Mouse (Mus musculus): ENCODE data around the gene Pcp2. TPM values are rescaled to one million over a fixed set of nuclear protein-coding genes. Genes with fewer than 3 reads are reported as not detected.
"Not testable (repeated sequence)": the region's sequence is repeated elsewhere in the genome, so short reads cannot be mapped to it uniquely, and the experiment has no call there.

The Pcp2 gene
- polyA plus RNA-seq, 1 experiment from 2014 or later = 0.17 TPM

GRCm38 (mm10) chr8:3586993-3587390, 38.4 kb downstream of the Pcp2 start, which contains the start of gene Camsap3:
Gene Camsap3 (plus strand): TSS chr8:3587293.
- Histone ChIP-seq H3K4me1 (ENCODE audit: control insufficient read depth, insufficient read depth, low read length) (peaks cover 2% of the 10 kb centered on the region; the same call in 1 of the 2 replicates), H3K4me3 (ENCODE audit: low read length) (peak within 1 kb of the TSS; percentile 63), H3K9me3 (replicated peaks; ENCODE audit: control insufficient read depth, low read length) (no peaks in the 10 kb centered on the region), H3K4me2 (ENCODE audit: low read depth, low read length) (peak within 1 kb of the TSS; percentile 90), H3K27ac (ENCODE audit: low read length) (no peak within 1 kb of the TSS), H3K36me3 (ENCODE audit: control insufficient read depth, insufficient read depth) (no peaks in the 10 kb centered on the region), H3K9ac (ENCODE audit: low read length) (peak within 1 kb of the TSS; percentile 70), H3K27me3 (ENCODE audit: control insufficient read depth, insufficient read depth, low read length) (peaks cover 6% of the 10 kb centered on the region; the same call in 1 of the 2 replicates)
- 7% methylated on average over 7 of the region's 7 CpGs for WGBS
- ATAC-seq (replicated peaks; ENCODE audit: extremely low read depth, insufficient read depth, low FRiP score) = 0 out of 2 replicates have a peak, but pooled peaks have one; percentile 5

DNA sequence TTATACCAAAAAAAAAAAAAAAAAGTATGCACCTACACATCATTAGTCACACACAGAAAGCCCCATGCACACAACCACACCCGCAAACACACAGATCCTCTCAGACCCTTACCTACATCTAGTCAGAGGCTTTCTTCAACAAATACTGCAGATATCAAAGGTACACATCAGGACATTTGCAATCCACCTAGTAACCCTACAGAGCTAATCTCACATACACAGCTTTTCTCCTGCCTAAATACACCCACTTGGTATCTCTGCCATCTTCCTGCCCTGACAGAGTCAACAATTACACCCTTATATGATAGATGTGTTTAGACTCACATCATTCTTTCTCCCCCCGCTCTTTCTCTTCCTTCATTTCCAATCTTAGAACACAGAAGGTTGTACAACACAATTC, 38.9 kb downstream of the Pcp2 start:
- H3K9me3 ChIP-seq (replicated peaks; ENCODE audit: control insufficient read depth, low read length) = no peaks in the 10 kb centered on the region
- H3K4me3 ChIP-seq (ENCODE audit: low read length) = no peak overlapping the region
- no peaks in the 10 kb centered on the region for H3K36me3 ChIP-seq (ENCODE audit: control insufficient read depth, insufficient read depth)
- peaks cover 6% of the 10 kb centered on the region; the same call in 1 of the 2 replicates for H3K27me3 ChIP-seq (ENCODE audit: control insufficient read depth, insufficient read depth, low read length)
- H3K27ac ChIP-seq (ENCODE audit: low read length) = no peak overlapping the region
- ATAC-seq (replicated peaks; ENCODE audit: extremely low read depth, insufficient read depth, low FRiP score) = no peak
- peaks cover 2% of the 10 kb centered on the region; the same call in 1 of the 2 replicates for H3K4me1 ChIP-seq (ENCODE audit: control insufficient read depth, insufficient read depth, low read length)
- 85% methylated on average over 2 of the region's 2 CpGs for WGBS
- no peak overlapping the region for H3K4me2 ChIP-seq (ENCODE audit: low read depth, low read length)
- no peak overlapping the region for H3K9ac ChIP-seq (ENCODE audit: low read length)

DNA sequence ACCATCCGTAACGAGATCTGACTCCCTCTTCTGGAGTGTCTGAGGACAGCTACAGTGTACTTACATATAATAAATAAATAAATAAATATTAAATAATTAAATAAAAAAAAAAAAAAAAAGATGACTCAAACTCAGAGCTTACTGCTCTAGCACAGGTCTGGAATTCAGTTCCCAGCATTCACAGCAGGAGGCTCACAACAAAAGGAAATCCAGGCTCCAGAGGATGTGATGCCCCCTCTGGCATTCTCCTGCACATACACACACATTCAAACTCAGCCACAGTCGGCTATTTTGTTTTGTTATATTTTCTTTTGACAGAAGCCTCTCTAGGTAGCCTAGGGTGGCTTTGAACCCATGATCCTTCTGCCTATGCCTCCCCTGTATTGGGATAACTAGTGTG, 43.4 kb downstream of the Pcp2 start:
- H3K9ac ChIP-seq (ENCODE audit: low read length); ATAC-seq (replicated peaks; ENCODE audit: extremely low read depth, insufficient read depth, low FRiP score); H3K4me3 ChIP-seq (ENCODE audit: low read length); H3K27ac ChIP-seq (ENCODE audit: low read length); H3K36me3 ChIP-seq (ENCODE audit: control insufficient read depth, insufficient read depth); H3K9me3 ChIP-seq (replicated peaks; ENCODE audit: control insufficient read depth, low read length); H3K4me2 ChIP-seq (ENCODE audit: low read depth, low read length); H3K27me3 ChIP-seq (ENCODE audit: control insufficient read depth, insufficient read depth, low read length); H3K4me1 ChIP-seq (ENCODE audit: control insufficient read depth, insufficient read depth, low read length): not testable (repeated sequence)
- WGBS = 78% methylated on average over 1 of the region's 3 CpGs

DNA sequence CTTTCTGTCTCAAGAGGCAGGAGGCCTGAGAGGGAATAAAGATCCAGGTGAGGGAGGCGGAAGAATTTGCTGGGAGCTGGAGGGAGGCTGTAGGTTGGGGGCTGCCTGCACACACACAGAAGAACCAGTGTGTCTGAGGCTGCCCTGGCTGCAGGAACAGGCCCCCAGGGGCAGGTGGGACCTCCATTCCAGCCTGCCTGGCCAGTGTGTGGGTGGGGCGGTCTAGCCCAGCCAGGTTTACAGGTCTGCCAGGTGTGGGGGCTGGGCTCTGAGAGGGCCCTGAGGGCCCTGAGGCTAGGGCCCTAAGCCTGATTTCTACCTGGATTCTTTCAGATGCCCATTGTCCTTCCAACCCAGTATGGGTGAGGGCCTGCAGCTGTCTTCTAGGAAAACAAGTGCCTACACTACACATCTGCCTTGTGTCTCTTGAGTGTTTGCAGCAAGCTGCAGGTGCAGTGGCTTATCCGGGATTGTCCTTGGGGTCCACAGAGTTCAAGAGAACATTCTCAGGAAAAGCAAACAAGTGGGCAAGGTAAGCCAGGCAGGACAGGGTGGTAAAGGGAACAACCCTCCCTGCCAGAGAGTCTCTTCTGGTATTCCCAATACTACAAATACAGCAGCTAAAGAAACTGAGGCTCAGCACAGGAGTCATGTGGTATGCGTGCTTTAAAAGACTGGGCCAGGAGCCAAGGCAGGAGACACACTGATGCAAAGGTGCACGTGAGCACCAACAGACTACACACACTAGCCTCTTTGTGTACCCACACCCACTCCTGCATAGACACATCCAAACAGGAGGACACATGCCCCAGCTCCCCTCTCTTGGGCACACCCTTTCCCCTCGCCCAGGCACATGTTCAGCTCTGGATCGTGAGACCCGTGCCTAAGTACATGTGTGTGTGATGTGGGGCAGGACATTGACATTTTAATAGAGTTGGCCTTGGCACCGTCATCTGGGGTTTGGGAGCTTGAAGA, 45.7 kb downstream of the Pcp2 start:
- Histone ChIP-seq H3K9ac (ENCODE audit: low read length) (no peak overlapping the region), H3K4me1 (ENCODE audit: control insufficient read depth, insufficient read depth, low read length) (no peaks in the 10 kb centered on the region), H3K27me3 (ENCODE audit: control insufficient read depth, insufficient read depth, low read length) (no peaks in the 10 kb centered on the region), H3K4me2 (ENCODE audit: low read depth, low read length) (no peak overlapping the region), H3K4me3 (ENCODE audit: low read length) (no peak overlapping the region), H3K27ac (ENCODE audit: low read length) (no peak overlapping the region), H3K36me3 (ENCODE audit: control insufficient read depth, insufficient read depth) (no peaks in the 10 kb centered on the region), H3K9me3 (replicated peaks; ENCODE audit: control insufficient read depth, low read length) (no peaks in the 10 kb centered on the region)
- no peak for ATAC-seq (replicated peaks; ENCODE audit: extremely low read depth, insufficient read depth, low FRiP score)
- 80% methylated on average over 9 of the region's 9 CpGs for WGBS

DNA sequence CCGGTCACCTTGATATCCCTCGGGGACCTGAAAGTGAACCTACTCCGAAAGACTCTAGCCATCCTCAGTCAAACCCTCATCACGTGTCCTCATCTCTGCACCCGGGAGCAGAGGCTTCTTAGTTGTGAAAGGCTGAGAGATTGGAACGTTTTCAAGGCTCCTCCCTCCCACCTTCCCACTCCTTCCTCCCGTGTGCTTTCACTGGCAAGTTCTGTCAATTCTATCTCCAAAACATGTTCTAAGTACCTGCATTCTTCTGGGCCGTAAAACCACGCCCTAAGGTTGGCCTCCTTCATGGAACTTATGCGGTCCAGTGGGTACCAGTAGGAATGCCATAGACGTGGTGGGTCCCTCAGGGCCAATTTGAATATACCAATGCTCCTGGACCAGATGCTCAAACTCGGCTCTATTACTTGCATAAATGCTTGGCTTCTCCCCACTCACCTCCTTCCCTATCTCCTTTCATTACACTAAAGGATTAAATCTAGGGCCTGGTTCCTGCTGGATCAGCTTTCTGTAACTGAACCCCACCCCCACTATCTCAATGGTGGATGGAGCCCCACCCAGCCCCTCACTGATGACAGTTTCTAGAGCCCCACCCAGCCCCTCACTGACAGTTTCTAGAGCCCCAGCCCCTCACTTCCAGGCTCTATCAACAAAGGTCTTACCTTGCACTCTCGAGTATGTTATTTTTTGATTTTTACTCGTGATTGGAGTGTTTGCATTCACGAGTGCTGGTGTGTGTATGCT, 49.0 kb downstream of the Pcp2 start:
- H3K27ac ChIP-seq (ENCODE audit: low read length) = no peak overlapping the region
- ATAC-seq (replicated peaks; ENCODE audit: extremely low read depth, insufficient read depth, low FRiP score) = no peak
- no peaks in the 10 kb centered on the region for H3K27me3 ChIP-seq (ENCODE audit: control insufficient read depth, insufficient read depth, low read length)
- H3K4me2 ChIP-seq (ENCODE audit: low read depth, low read length) = no peak overlapping the region
- no peak overlapping the region for H3K9ac ChIP-seq (ENCODE audit: low read length)
- no peaks in the 10 kb centered on the region for H3K9me3 ChIP-seq (replicated peaks; ENCODE audit: control insufficient read depth, low read length)
- H3K4me1 ChIP-seq (ENCODE audit: control insufficient read depth, insufficient read depth, low read length) = no peaks in the 10 kb centered on the region
- no peak overlapping the region for H3K4me3 ChIP-seq (ENCODE audit: low read length)
- no peaks in the 10 kb centered on the region for H3K36me3 ChIP-seq (ENCODE audit: control insufficient read depth, insufficient read depth)
- WGBS = 62% methylated on average over 15 of the region's 15 CpGs

DNA sequence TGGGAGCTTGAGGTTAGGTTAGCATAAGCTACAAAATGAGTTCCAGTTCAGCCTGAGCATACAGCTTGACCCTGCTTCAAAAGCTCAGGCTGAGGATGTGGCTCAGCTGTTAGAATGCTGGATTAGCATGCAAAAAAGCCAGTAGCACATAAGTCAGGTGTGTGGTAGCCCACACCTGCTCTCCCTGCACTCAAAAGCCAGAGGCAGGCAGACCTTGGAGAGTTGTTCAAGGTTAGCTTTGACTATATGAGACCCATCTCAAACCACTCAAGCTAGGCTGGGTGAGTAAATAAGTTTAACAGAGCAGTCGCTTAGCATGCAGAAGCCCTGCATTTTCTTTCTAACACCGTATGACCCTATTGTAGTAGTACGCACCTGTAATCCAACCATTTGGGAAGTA, 50.8 kb downstream of the Pcp2 start:
- no peaks in the 10 kb centered on the region for H3K9me3 ChIP-seq (replicated peaks; ENCODE audit: control insufficient read depth, low read length)
- no peak overlapping the region for H3K27ac ChIP-seq (ENCODE audit: low read length)
- H3K36me3 ChIP-seq (ENCODE audit: control insufficient read depth, insufficient read depth) = no peaks in the 10 kb centered on the region
- H3K4me3 ChIP-seq (ENCODE audit: low read length) = no peak overlapping the region
- no peak overlapping the region for H3K4me2 ChIP-seq (ENCODE audit: low read depth, low read length)
- H3K27me3 ChIP-seq (ENCODE audit: control insufficient read depth, insufficient read depth, low read length) = no peaks in the 10 kb centered on the region
- 89% methylated on average over 3 of the region's 3 CpGs for WGBS
- H3K9ac ChIP-seq (ENCODE audit: low read length) = no peak overlapping the region
- ATAC-seq (replicated peaks; ENCODE audit: extremely low read depth, insufficient read depth, low FRiP score) = no peak
- H3K4me1 ChIP-seq (ENCODE audit: control insufficient read depth, insufficient read depth, low read length) = no peaks in the 10 kb centered on the region

Other genes with a start within 250 kb of the Pcp2 start
- 6.5 and 6.8 TPM in 2 replicates for gene Arhgef18, start 232.5 kb downstream of the Pcp2 start, polyA plus RNA-seq (2015; fragmentation: Nextera tagmentation; extraction: Ambion mirVana)
- 5.3 and 6.2 TPM in 2 replicates for gene Pex11g, start 157.9 kb downstream of the Pcp2 start, polyA plus RNA-seq (2015; fragmentation: Nextera tagmentation; extraction: Ambion mirVana)
- gene Tex45, start 154.7 kb downstream of the Pcp2 start, polyA plus RNA-seq (2015; fragmentation: Nextera tagmentation; extraction: Ambion mirVana) = not detected in 2 replicates
- gene Zfp358, start 132.4 kb downstream of the Pcp2 start, polyA plus RNA-seq (2015; fragmentation: Nextera tagmentation; extraction: Ambion mirVana) = 30.8 and 31.0 TPM in 2 replicates
- gene Mcoln1, start 125.1 kb downstream of the Pcp2 start, polyA plus RNA-seq (2015; fragmentation: Nextera tagmentation; extraction: Ambion mirVana) = 51.9 and 55.0 TPM in 2 replicates
- 16.3 and 18.1 TPM in 2 replicates for gene Pnpla6, start 110.2 kb downstream of the Pcp2 start, polyA plus RNA-seq (2015; fragmentation: Nextera tagmentation; extraction: Ambion mirVana)
- 4.9 and 5.4 TPM in 2 replicates for gene C330021F23Rik, start 57.6 kb downstream of the Pcp2 start, polyA plus RNA-seq (2015; fragmentation: Nextera tagmentation; extraction: Ambion mirVana)
- gene Camsap3, start 38.3 kb downstream of the Pcp2 start, polyA plus RNA-seq (2015; fragmentation: Nextera tagmentation; extraction: Ambion mirVana) = 2.1 and 2.3 TPM in 2 replicates
- gene Xab2, start 4.2 kb downstream of the Pcp2 start, polyA plus RNA-seq (2015; fragmentation: Nextera tagmentation; extraction: Ambion mirVana) = 35.6 and 36.8 TPM in 2 replicates
- gene Pet100, start 4.0 kb downstream of the Pcp2 start, polyA plus RNA-seq (2015; fragmentation: Nextera tagmentation; extraction: Ambion mirVana) = 65.9 and 79.7 TPM in 2 replicates
- 47.3 and 50.4 TPM in 2 replicates for gene Stxbp2, start 5.4 kb upstream of the Pcp2 start, polyA plus RNA-seq (2015; fragmentation: Nextera tagmentation; extraction: Ambion mirVana)
- not detected in 2 replicates for gene Retn, start 30.2 kb upstream of the Pcp2 start, polyA plus RNA-seq (2015; fragmentation: Nextera tagmentation; extraction: Ambion mirVana)
- 0.55 and 0.58 TPM in 2 replicates for gene Mcemp1, start 40.2 kb upstream of the Pcp2 start, polyA plus RNA-seq (2015; fragmentation: Nextera tagmentation; extraction: Ambion mirVana)
- gene Fcor, start 46.8 kb upstream of the Pcp2 start, polyA plus RNA-seq (2015; fragmentation: Nextera tagmentation; extraction: Ambion mirVana) = 4.3 and 4.4 TPM in 2 replicates
- 32.4 and 35.2 TPM in 2 replicates for gene Trappc5, start 50.8 kb upstream of the Pcp2 start, polyA plus RNA-seq (2015; fragmentation: Nextera tagmentation; extraction: Ambion mirVana)
- 0.14 and 0.16 TPM in 2 replicates for gene Fcer2a, start 68.6 kb upstream of the Pcp2 start, polyA plus RNA-seq (2015; fragmentation: Nextera tagmentation; extraction: Ambion mirVana)
- gene Clec4g, start 95.1 kb upstream of the Pcp2 start, polyA plus RNA-seq (2015; fragmentation: Nextera tagmentation; extraction: Ambion mirVana) = 2.0 and 2.6 TPM in 2 replicates
- 0.19 and 0.28 TPM in 2 replicates for gene Cd209a, start 123.4 kb upstream of the Pcp2 start, polyA plus RNA-seq (2015; fragmentation: Nextera tagmentation; extraction: Ambion mirVana)
- gene Cd209e, start 228.8 kb upstream of the Pcp2 start, polyA plus RNA-seq (2015; fragmentation: Nextera tagmentation; extraction: Ambion mirVana) = 0.16 and 0.39 TPM in 2 replicates